Mouse (Mus musculus) spleen, adult 2 months (tissue): Measurements from ENCODE around the gene Pacs2.

Experiments used
- CTCF ChIP-seq: fragments of 200-500 bp; IDR thresholded peaks from 2 replicates; pipeline ENCODE4 v1.5.1; 2011; ENCODE audit warnings: mild to moderate bottlenecking, inconsistent platforms; ENCODE audit not compliant: insufficient read depth, insufficient read length, insufficient replicate concordance; ENCODE audit errors: extremely low read depth
- POLR2A ChIP-seq: fragments of 200-500 bp; IDR thresholded peaks from 2 replicates; pipeline ENCODE4 v1.6.1; 2011; ENCODE audit warnings: low read depth, low read length, inconsistent platforms

DNA sequence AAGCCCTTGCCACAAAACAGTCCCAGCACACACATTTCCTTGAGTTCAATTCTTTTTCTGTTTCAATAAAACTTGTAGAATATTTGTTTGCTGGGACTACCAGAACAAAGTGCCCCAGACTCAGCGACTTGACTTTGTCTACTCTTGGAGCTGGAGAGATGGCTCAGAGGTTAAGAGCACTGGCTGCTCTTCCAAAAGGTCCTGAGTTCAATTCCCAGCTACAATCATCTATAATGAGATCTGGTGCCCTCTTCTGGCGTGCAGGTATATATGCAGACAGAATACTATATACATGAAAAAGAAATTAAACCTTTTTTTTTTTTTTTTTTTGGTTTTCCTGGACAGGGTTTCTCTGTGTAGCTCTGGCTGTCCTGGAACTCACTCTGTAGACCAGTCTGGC lies 11.6 kb upstream of the Pacs2 start:
- TF ChIP-seq CTCF (no peak), POLR2A (no peak)
